Mouse (Mus musculus) forebrain, embryonic 13.5 days (tissue): Measurements from ENCODE around the gene Mreg. TPM values are rescaled to one million over a fixed set of nuclear protein-coding genes. Genes with fewer than 3 reads are reported as not detected.
A peak's percentile ranks its signal among the peaks of the same experiment; 100 is the strongest.

Experiments
- ATAC-seq: fragments of 200-750 bp; cut with Nextera tagmentation; 2 replicates; pipeline ENCODE4 v1.8.0; 2017
- H3K27ac ChIP-seq: fragments of 300-500 bp; sonication (generic); 2 replicates; pipeline ENCODE4 v1.5.1; 2015; ENCODE audit warnings: inconsistent platforms, mild to moderate bottlenecking, moderate library complexity
- H3K27me3 ChIP-seq: fragments of 300-500 bp; sonication (generic); 2 replicates; pipeline ENCODE4 v1.6.1; 2015; ENCODE audit warnings: mild to moderate bottlenecking, inconsistent platforms
- H3K36me3 ChIP-seq: fragments of 300-500 bp; sonication (generic); 2 replicates; pipeline ENCODE4 v1.6.1; 2015; ENCODE audit warnings: mild to moderate bottlenecking, inconsistent platforms; ENCODE audit not compliant: poor library complexity, severe bottlenecking
- H3K4me1 ChIP-seq: fragments of 300-500 bp; sonication (generic); 2 replicates; pipeline ENCODE4 v1.6.1; 2015; ENCODE audit warnings: inconsistent platforms
- H3K4me2 ChIP-seq: fragments of 300-500 bp; sonication (generic); 2 replicates; pipeline ENCODE4 v1.6.1; 2015; ENCODE audit warnings: inconsistent platforms, mild to moderate bottlenecking, moderate library complexity
- H3K4me3 ChIP-seq: fragments of 300-500 bp; sonication (generic); 2 replicates; pipeline ENCODE4 v1.5.1; 2015; ENCODE audit warnings: mild to moderate bottlenecking, inconsistent platforms
- H3K9ac ChIP-seq: fragments of 300-500 bp; sonication (generic); 2 replicates; pipeline ENCODE4 v1.6.1; 2015; ENCODE audit warnings: mild to moderate bottlenecking, inconsistent platforms
- H3K9me3 ChIP-seq: fragments of 300-500 bp; sonication (generic); replicated peaks from 2 replicates; pipeline ENCODE4 v1.6.1; 2016; ENCODE audit warnings: inconsistent platforms
- WGBS: fragments of 180-500 bp; shearing (Covaris S2); methylation state at CpG from one replicate; pipeline ENCODE4 v1.1.7; 2015; 5-methylcytosine and 5-hydroxymethylcytosine counted together
- polyA plus RNA-seq: library from polyadenylated mRNA; unstranded; fragments of >200 nt; fragmentation: Nextera tagmentation; extraction: Ambion mirVana; gene quantifications from 2 replicates; pipeline ENCODE4 v1.2.1, GENCODE M21; 2015

Gene Mreg
- polyA plus RNA-seq, 1 experiment from 2014 or later = 1.5 TPM

GRCm38 (mm10) chr1:72202705-72203104 lies 9.4 kb downstream of the Mreg start:
- Histone ChIP-seq H3K27me3 (no peaks in the 10 kb centered on the region), H3K36me3 (no peaks in the 10 kb centered on the region), H3K4me3 (no peak overlapping the region), H3K27ac (no peak overlapping the region), H3K9me3 (no peaks in the 10 kb centered on the region), H3K4me2 (no peak overlapping the region), H3K4me1 (0 out of 2 replicates have a peak, but pooled peaks cover 10% of the 10 kb centered on the region), H3K9ac (no peak overlapping the region)
- no peak for ATAC-seq
- WGBS = 94% methylated on average over 7 of the region's 7 CpGs

- H3K27me3 ChIP-seq = no peaks in the 10 kb centered on the region
- no peak for ATAC-seq
- no peak overlapping the region for H3K27ac ChIP-seq
- H3K4me1 ChIP-seq = 0 out of 2 replicates have a peak, but pooled peaks cover 10% of the 10 kb centered on the region
- no peaks in the 10 kb centered on the region for H3K9me3 ChIP-seq
- 79% methylated on average over 2 of the region's 2 CpGs for WGBS
- H3K4me2 ChIP-seq = no peak overlapping the region
- no peak overlapping the region for H3K4me3 ChIP-seq
- no peak overlapping the region for H3K9ac ChIP-seq
- no peaks in the 10 kb centered on the region for H3K36me3 ChIP-seq
Measured at GRCm38 (mm10) chr1:72202068-72202467, 10.0 kb downstream of the Mreg start.

DNA sequence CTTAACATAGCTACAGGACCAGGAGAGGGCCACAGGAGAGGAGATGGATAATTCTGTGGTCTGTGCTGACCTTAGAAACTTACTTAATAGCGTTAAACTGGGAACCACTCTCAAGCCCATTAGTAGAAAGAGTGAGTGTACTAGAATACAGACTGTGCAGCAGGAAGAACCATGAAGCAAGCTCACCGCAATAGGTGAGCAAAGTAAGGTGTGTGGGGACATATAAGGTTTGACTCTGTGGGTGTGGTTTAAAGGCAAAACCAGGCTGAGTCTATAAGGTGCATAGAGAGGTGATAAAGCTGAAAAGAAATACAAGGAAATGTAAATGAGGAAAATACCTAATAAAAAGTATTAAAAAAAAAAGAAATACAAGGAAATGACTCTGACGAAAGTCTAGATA lies 11.0 kb downstream of the Mreg start:
- Histone ChIP-seq H3K9me3 (no peaks in the 10 kb centered on the region), H3K4me3 (no peak overlapping the region), H3K36me3 (no peaks in the 10 kb centered on the region), H3K4me1 (0 out of 2 replicates have a peak, but pooled peaks cover 10% of the 10 kb centered on the region), H3K27me3 (no peaks in the 10 kb centered on the region), H3K27ac (no peak overlapping the region), H3K4me2 (no peak overlapping the region), H3K9ac (no peak overlapping the region)
- WGBS = 88% methylated on average over 3 of the region's 3 CpGs
- ATAC-seq = no peak

GRCm38 (mm10) chr1:72198142-72198806 lies 13.8 kb downstream of the Mreg start:
- no peaks in the 10 kb centered on the region for H3K36me3 ChIP-seq
- ATAC-seq = no peak
- H3K27ac ChIP-seq = no peak overlapping the region
- no peak overlapping the region for H3K4me2 ChIP-seq
- H3K4me1 ChIP-seq = 0 out of 2 replicates have a peak, but pooled peaks cover 10% of the 10 kb centered on the region
- H3K9me3 ChIP-seq = no peaks in the 10 kb centered on the region
- H3K4me3 ChIP-seq = no peak overlapping the region
- no peaks in the 10 kb centered on the region for H3K27me3 ChIP-seq
- H3K9ac ChIP-seq = no peak overlapping the region
- 74% methylated on average over 10 of the region's 10 CpGs for WGBS

- no peaks in the 10 kb centered on the region for H3K27me3 ChIP-seq
- no peak overlapping the region for H3K4me2 ChIP-seq
- H3K4me3 ChIP-seq = no peak overlapping the region
- H3K27ac ChIP-seq = no peak overlapping the region
- no peaks in the 10 kb centered on the region for H3K36me3 ChIP-seq
- no peak for ATAC-seq
- H3K9me3 ChIP-seq = no peaks in the 10 kb centered on the region
- WGBS = 76% methylated on average over 10 of the region's 10 CpGs
- H3K9ac ChIP-seq = no peak overlapping the region
- 0 out of 2 replicates have a peak, but pooled peaks cover 10% of the 10 kb centered on the region for H3K4me1 ChIP-seq
Measured at GRCm38 (mm10) chr1:72196626-72197359, 15.3 kb downstream of the Mreg start.

DNA sequence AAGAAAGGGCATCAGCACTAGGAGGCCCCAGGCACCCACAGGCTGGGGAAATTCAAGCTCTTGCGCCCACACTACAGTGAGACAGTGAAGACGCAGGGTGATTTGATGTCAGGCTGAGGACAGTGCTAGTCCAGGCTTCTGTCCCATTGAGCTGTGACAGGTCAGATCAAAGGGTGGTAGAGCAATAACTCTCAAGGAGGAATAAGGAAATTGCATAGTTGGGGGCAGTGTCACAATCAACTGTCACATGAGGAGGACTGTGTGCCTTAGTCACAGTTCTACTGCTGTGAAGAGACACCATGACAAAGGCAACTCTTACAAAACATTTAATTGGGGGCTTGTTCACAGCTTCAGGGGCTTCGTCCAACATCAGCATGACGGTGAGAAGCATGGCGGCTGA lies 16.0 kb downstream of the Mreg start:
- ATAC-seq = no peak
- Histone ChIP-seq H3K36me3 (no peaks in the 10 kb centered on the region), H3K4me2 (no peak overlapping the region), H3K27me3 (no peaks in the 10 kb centered on the region), H3K4me1 (0 out of 2 replicates have a peak, but pooled peaks cover 10% of the 10 kb centered on the region), H3K9me3 (no peaks in the 10 kb centered on the region), H3K9ac (no peak overlapping the region), H3K4me3 (no peak overlapping the region), H3K27ac (no peak overlapping the region)
- 85% methylated on average over 5 of the region's 5 CpGs for WGBS

DNA sequence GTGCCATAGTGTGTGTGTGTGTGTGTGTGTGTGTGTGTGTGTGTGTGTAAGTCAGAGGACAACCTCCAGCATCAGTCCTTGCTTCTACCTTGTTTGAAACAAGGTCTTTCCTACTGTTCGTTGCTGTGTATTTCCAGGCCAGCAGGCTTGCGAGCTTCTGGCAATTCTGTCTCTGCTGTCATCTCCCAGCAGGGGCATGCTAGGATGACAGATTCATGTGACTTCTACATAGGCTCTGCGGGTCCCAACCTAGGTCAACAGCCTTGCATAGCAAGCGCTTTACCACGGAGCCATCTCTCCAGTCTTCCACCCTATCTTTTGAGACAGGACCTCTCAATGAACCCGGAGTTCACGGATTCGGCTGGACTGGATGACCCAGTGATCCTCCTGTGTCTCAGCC lies 20.7 kb downstream of the Mreg start:
- H3K27me3 ChIP-seq = no peaks in the 10 kb centered on the region
- H3K36me3 ChIP-seq = no peaks in the 10 kb centered on the region
- H3K4me2 ChIP-seq = no peak overlapping the region
- WGBS = 92% methylated on average over 8 of the region's 8 CpGs
- no peaks in the 10 kb centered on the region for H3K9me3 ChIP-seq
- no peak overlapping the region for H3K4me3 ChIP-seq
- H3K27ac ChIP-seq = no peak overlapping the region
- H3K9ac ChIP-seq = no peak overlapping the region
- no peaks in the 10 kb centered on the region for H3K4me1 ChIP-seq
- ATAC-seq = no peak

DNA sequence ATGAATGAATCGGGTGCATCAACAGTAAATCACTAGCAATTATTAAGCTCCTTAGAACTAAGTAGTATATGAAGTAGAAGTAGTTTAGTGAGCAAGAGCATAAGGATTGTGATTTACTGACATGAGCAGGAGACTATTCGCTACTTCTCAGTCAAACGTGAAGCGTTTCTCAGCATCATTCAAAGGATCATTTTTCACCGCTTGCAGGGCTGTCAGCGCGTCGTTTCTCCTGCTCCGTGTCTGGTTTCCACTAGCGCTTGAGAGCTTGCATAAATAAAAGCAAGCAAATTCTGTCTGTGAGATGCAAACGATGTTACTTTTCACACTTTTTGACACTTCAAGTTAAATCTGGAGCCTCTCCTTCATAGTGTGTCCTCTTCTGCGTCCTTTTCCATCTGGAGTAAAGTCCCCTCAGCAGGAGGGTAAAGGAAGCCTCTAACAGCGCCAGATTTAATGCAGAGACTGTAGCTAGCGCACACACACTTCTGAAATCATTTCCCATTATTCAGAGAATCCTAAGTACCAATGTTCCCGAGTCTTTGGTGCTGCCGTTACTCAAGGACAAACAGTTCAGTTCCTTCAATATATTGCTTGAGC lies 23.9 kb downstream of the Mreg start:
- ATAC-seq = no peak
- no peak overlapping the region for H3K9ac ChIP-seq

GRCm38 (mm10) chr1:72187486-72187885 lies 24.6 kb downstream of the Mreg start:
- no peak for ATAC-seq
- H3K4me2 ChIP-seq = no peak overlapping the region
- H3K36me3 ChIP-seq = no peaks in the 10 kb centered on the region
- H3K9me3 ChIP-seq = no peaks in the 10 kb centered on the region
- H3K4me3 ChIP-seq = no peak overlapping the region
- H3K4me1 ChIP-seq = peaks cover 8% of the 10 kb centered on the region
- 76% methylated on average over 10 of the region's 10 CpGs for WGBS
- no peak overlapping the region for H3K9ac ChIP-seq
- no peak overlapping the region for H3K27ac ChIP-seq
- no peaks in the 10 kb centered on the region for H3K27me3 ChIP-seq

More for the DNA sequence above, 23.9 kb downstream of the Mreg start:
- no peaks in the 10 kb centered on the region for H3K27me3 ChIP-seq
- H3K27ac ChIP-seq = no peak overlapping the region
- H3K36me3 ChIP-seq = no peaks in the 10 kb centered on the region
- H3K9me3 ChIP-seq = no peaks in the 10 kb centered on the region
- H3K4me3 ChIP-seq = no peak overlapping the region
- H3K4me1 ChIP-seq = peaks cover under 1% of the 10 kb centered on the region
- 71% methylated on average over 16 of the region's 16 CpGs for WGBS
- H3K4me2 ChIP-seq = no peak overlapping the region

DNA sequence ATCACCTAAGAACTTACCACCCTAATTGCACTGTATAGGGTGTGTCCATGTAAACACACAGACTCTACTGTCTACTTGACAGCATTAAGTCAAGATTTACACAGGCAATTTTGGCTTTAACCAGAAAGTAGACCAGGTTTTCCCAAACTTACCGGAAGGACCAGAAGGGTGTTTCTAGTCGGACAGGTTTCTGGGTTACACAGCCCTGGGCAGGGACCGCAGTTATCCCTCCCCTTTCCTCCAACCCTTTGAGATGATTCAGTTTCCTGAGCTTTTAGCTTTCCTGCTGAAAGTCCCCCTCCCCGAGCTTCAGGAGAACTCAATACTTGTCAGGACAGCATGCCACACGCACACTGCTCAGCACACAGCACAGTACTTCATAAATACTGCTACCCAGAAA lies 26.0 kb downstream of the Mreg start:
- Histone ChIP-seq H3K27ac (no peak overlapping the region), H3K4me1 (peaks cover 10% of the 10 kb centered on the region), H3K9ac (no peak overlapping the region), H3K36me3 (no peaks in the 10 kb centered on the region), H3K4me3 (no peak overlapping the region), H3K9me3 (no peaks in the 10 kb centered on the region), H3K27me3 (no peaks in the 10 kb centered on the region), H3K4me2 (no peak overlapping the region)
- no peak for ATAC-seq
- 87% methylated on average over 5 of the region's 5 CpGs for WGBS

DNA sequence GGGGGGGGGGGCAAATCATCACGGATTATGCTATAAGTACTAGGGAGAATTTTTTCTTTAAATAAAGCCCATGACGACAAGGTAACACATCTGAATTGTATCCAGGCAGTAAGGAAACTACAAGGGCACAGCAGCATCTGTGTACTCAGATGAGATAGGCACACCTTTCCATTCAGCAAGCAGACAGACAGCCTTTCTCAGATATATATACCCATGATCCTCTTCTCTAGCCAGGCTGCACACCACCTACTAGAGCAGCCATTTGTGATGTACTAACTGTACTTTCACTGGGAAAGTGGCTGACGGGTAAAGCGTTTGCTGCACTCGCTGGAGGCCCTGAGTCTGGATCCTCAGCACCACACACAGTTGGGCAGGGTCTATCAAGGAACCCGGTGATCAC lies 28.6 kb downstream of the Mreg start:
- H3K9me3 ChIP-seq = no peaks in the 10 kb centered on the region
- H3K27me3 ChIP-seq = no peaks in the 10 kb centered on the region
- H3K4me3 ChIP-seq = no peak overlapping the region
- ATAC-seq = no peak; the same call in 1 of the 2 replicates
- WGBS = 51% methylated on average over 6 of the region's 6 CpGs
- H3K36me3 ChIP-seq = no peaks in the 10 kb centered on the region
- H3K9ac ChIP-seq = no peak overlapping the region
- H3K27ac ChIP-seq = no peak overlapping the region
- H3K4me1 ChIP-seq = peaks cover 10% of the 10 kb centered on the region
- H3K4me2 ChIP-seq = peak overlapping the region; percentile 48

- H3K4me3 ChIP-seq = no peak overlapping the region
- H3K4me1 ChIP-seq = peaks cover 10% of the 10 kb centered on the region
- H3K4me2 ChIP-seq = peak overlapping the region; percentile 48
- H3K36me3 ChIP-seq = no peaks in the 10 kb centered on the region
- no peaks in the 10 kb centered on the region for H3K9me3 ChIP-seq
- H3K27ac ChIP-seq = no peak overlapping the region
- peak; percentile 69 for ATAC-seq
- no peaks in the 10 kb centered on the region for H3K27me3 ChIP-seq
- 8% methylated on average over 13 of the region's 13 CpGs for WGBS
- no peak overlapping the region for H3K9ac ChIP-seq
Measured at GRCm38 (mm10) chr1:72182930-72183499, 29.1 kb downstream of the Mreg start.
